Comparison of ENCODE assay signal across 17 mouse cellular contexts in the genomic region with DNA sequence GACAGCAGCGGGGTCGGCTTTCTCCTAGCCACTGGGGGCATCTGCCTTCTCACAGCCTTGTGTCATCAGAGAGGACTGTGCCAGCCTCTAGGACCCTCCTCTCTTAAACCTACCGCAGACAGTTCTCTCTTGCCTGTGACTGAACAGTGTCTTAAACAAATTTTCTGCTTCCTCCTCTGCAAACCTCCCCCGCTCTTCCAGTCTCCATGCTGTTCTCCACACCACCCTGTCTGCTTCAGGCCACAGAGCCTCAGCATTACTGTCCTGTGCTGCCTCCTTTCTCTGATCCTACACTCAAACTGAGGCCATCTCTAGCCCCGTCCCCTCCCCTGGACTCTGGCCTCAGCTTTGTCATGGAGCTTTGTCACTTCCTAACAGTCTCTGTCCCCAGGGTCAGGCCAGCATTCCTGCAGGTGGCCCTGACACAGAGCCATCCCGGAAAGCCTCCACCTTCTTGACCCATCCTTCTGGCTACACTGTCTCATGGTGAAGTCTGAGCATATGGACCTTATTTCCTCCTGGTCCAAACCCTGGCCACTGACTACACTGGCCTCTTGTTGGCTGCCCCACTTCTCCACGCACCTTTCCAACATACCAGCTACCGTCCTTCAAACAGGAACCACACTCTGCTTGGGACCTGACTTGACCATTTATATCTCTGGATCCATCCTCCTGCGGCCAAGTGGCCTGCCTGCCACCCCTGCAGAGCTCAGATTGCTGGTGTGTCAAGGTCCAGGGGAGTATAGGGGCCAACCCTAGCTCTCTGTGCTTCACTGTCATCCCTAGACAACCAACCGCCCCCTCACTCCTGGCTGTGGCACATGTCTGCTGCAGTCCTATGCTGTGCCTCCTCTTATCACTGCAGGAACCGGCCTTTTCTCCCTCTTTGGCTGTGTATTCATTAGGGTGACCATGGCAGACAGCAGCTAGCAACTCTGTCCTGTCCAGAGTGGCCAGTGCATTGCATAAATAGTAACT. TPM values are rescaled to one million over a fixed set of nuclear protein-coding genes. Genes with fewer than 3 reads are reported as not detected.
A peak's percentile ranks its signal among the peaks of the same experiment; 100 is the strongest.
DNase-seq lines count a peak whose midpoint lies in the region; ATAC-seq and TF ChIP-seq lines count a peak whose summit lies in the region.
"Had no signal": no experiment of that assay in that cellular context is flagged by ENCODE, and none has a peak within 500 bp of the region (broad histone marks: within the 10 kb centered on the region; RNA-seq: fewer than 3 reads in every experiment).

No protein-coding gene starts in this region.

- H3K9me3 ChIP-seq in forebrain, embryonic 13.5 days (replicated peaks), result no peaks in the 10 kb centered on the region
- H3K9me3 ChIP-seq in forebrain, embryonic 16.5 days (ENCODE audit: control insufficient read depth, low read length), result no peaks in the 10 kb centered on the region
- H3K9me3 ChIP-seq in heart, postnatal 0 days (replicated peaks; ENCODE audit: control insufficient read depth, low read length), result no peaks in the 10 kb centered on the region
- H3K9me3 ChIP-seq in neural tube, embryonic 13.5 days, result no peaks in the 10 kb centered on the region

- no peak overlapping the region for H3K27ac ChIP-seq in forebrain, embryonic 13.5 days
- no peak overlapping the region for H3K27ac ChIP-seq in forebrain, embryonic 16.5 days (ENCODE audit: low read length)
- H3K27ac ChIP-seq in heart, postnatal 0 days (ENCODE audit: low read depth), result peak overlapping the region; percentile 66
- H3K27ac ChIP-seq in neural tube, embryonic 13.5 days (replicated peaks), result 0 out of 2 replicates have a peak overlapping the region, but pooled peaks have one; percentile 23

- intact Hi-C loops in heart, postnatal 10 days (cut with DNase I), result no loop called here

- no peaks in the 10 kb centered on the region for H3K27me3 ChIP-seq in forebrain, embryonic 13.5 days
- H3K27me3 ChIP-seq in forebrain, embryonic 16.5 days (replicated peaks; ENCODE audit: control insufficient read depth, insufficient read depth, low read length), result no peaks in the 10 kb centered on the region
- no peaks in the 10 kb centered on the region for H3K27me3 ChIP-seq in heart, postnatal 0 days (ENCODE audit: control insufficient read depth, insufficient read depth, low read length)
- no peaks in the 10 kb centered on the region for H3K27me3 ChIP-seq in neural tube, embryonic 13.5 days

- TF ChIP-seq CTCF in heart, postnatal 0 days (IDR thresholded peaks at IDR 0.05; ENCODE audit: low read depth), result no peak

- no peak overlapping the region for H3K4me3 ChIP-seq in forebrain, embryonic 13.5 days
- H3K4me3 ChIP-seq in forebrain, embryonic 16.5 days (replicated peaks; ENCODE audit: low read length), result no peak overlapping the region
- no peak overlapping the region for H3K4me3 ChIP-seq in heart, postnatal 0 days (ENCODE audit: low read depth, low read length)
- no peak overlapping the region for H3K4me3 ChIP-seq in neural tube, embryonic 13.5 days

- TF ChIP-seq EP300 in heart, postnatal 0 days (IDR thresholded peaks at IDR 0.05; ENCODE audit: low read depth), result no peak

- H3K4me1 ChIP-seq in forebrain, embryonic 13.5 days, result peaks cover 12% of the 10 kb centered on the region; the same call in 1 of the 2 replicates
- H3K4me1 ChIP-seq in forebrain, embryonic 16.5 days (replicated peaks; ENCODE audit: control insufficient read depth, insufficient read depth, low read length), result peaks cover 16% of the 10 kb centered on the region
- peaks cover 42% of the 10 kb centered on the region for H3K4me1 ChIP-seq in heart, postnatal 0 days (ENCODE audit: control insufficient read depth, insufficient read depth)
- peaks cover 24% of the 10 kb centered on the region for H3K4me1 ChIP-seq in neural tube, embryonic 13.5 days (replicated peaks)

- H3K36me3 ChIP-seq in forebrain, embryonic 13.5 days (ENCODE audit: poor library complexity, severe bottlenecking), result peaks cover 14% of the 10 kb centered on the region; the same call in 1 of the 2 replicates
- H3K36me3 ChIP-seq in forebrain, embryonic 16.5 days (ENCODE audit: control insufficient read depth, insufficient read depth), result no peaks in the 10 kb centered on the region
- no peaks in the 10 kb centered on the region; the same call in 1 of the 2 replicates for H3K36me3 ChIP-seq in heart, postnatal 0 days (replicated peaks; ENCODE audit: control insufficient read depth, insufficient read depth, low read length)
- H3K36me3 ChIP-seq in neural tube, embryonic 13.5 days, result peaks cover 7% of the 10 kb centered on the region; the same call in 1 of the 2 replicates

- ATAC-seq in forebrain, embryonic 13.5 days, result no peak
- no peak for ATAC-seq in forebrain, embryonic 16.5 days
- ATAC-seq in heart, postnatal 0 days (ENCODE audit: insufficient read depth, low read depth), result peak; percentile 7; the same call in 1 of the 2 replicates
- no peak for ATAC-seq in neural tube, embryonic 13.5 days (ENCODE audit: low read depth)
- ATAC-seq: intestine, embryonic 16.5 days had no signal

- 0 out of 2 replicates have a peak overlapping the region, but pooled peaks have one; percentile 12 for H3K9ac ChIP-seq in forebrain, embryonic 13.5 days
- no peak overlapping the region for H3K9ac ChIP-seq in forebrain, embryonic 16.5 days (replicated peaks; ENCODE audit: low read depth, low read length)
- no peak overlapping the region for H3K9ac ChIP-seq in heart, postnatal 0 days (replicated peaks; ENCODE audit: low read depth, low read length)
- no peak overlapping the region for H3K9ac ChIP-seq in neural tube, embryonic 13.5 days

- WGBS in forebrain, embryonic 13.5 days, result 89% methylated on average over 11 of the region's 11 CpGs
- WGBS in forebrain, embryonic 16.5 days, result 87% methylated on average over 11 of the region's 11 CpGs
- 62% methylated on average over 11 of the region's 11 CpGs for WGBS in heart, postnatal 0 days
- WGBS in neural tube, embryonic 13.5 days, result 82% methylated on average over 11 of the region's 11 CpGs

- H3K4me2 ChIP-seq in forebrain, embryonic 13.5 days, result no peak overlapping the region
- no peak overlapping the region for H3K4me2 ChIP-seq in forebrain, embryonic 16.5 days (ENCODE audit: low read length)
- H3K4me2 ChIP-seq in heart, postnatal 0 days (ENCODE audit: low read depth, low read length), result no peak overlapping the region
- H3K4me2 ChIP-seq in neural tube, embryonic 13.5 days, result no peak overlapping the region

- no peak for DNase-seq in heart, postnatal 0 days (ENCODE audit: low spot score)
- DNase-seq in heart, postnatal 10 days, result no peak
- no peak for DNase-seq in neural tube, embryonic 10.5 days (ENCODE audit: extremely low spot score, low spot score)
- DNase-seq in right cerebral cortex, postnatal 25 days, result no peak
- no peak for DNase-seq in adrenal gland, adult 8-10 months
- DNase-seq: lung, adult 18-20 months; spleen, adult 18-20 months; thymus, adult 18-20 months had no signal

RNA-seq across cellular contexts. Expression of a gene that starts 29.2 kb away (rescaled TPM):
- polyA plus RNA-seq in forebrain, embryonic 13.5 days (2015; fragmentation: Nextera tagmentation; extraction: Ambion mirVana), result 2.2 and 3.2 TPM in 2 replicates
- polyA plus RNA-seq in forebrain, embryonic 16.5 days (2015; fragmentation: Nextera tagmentation; extraction: Ambion mirVana), result 4.4 and 6.2 TPM in 2 replicates
- total RNA-seq in heart, postnatal 0 days (2014; rRNA removed; ENCODE audit: low replicate concordance), result 50.8 and 56.4 TPM in 2 replicates
- 5.0 TPM in 2 replicates for polyA plus RNA-seq in heart, postnatal 0 days (2015; fragmentation: Nextera tagmentation; extraction: Ambion mirVana)
- total RNA-seq in heart, postnatal 10 days (2021), result 10 to 100 TPM; 30.2 to 31.3 TPM
- polyA plus RNA-seq in neural tube, embryonic 13.5 days (2015; fragmentation: Nextera tagmentation; extraction: Ambion mirVana), result 10.7 and 11.8 TPM in 2 replicates
- 1 to 10 TPM; 4.8 to 7.0 (median 5.4) TPM for total RNA-seq in adrenal gland, adult 8-10 months (2022)
- total RNA-seq: megakaryocyte-erythroid progenitor cell, adult 5-6 weeks; MEL had no signal

RNA-seq across cellular contexts. Expression of a gene that starts 46.6 kb away (rescaled TPM):
- not detected in 2 replicates for polyA plus RNA-seq in forebrain, embryonic 13.5 days (2015; fragmentation: Nextera tagmentation; extraction: Ambion mirVana)
- not detected in 2 replicates for polyA plus RNA-seq in forebrain, embryonic 16.5 days (2015; fragmentation: Nextera tagmentation; extraction: Ambion mirVana)
- not detected in 2 replicates for total RNA-seq in heart, postnatal 0 days (2014; rRNA removed; ENCODE audit: low replicate concordance)
- not detected in 2 replicates for polyA plus RNA-seq in heart, postnatal 0 days (2015; fragmentation: Nextera tagmentation; extraction: Ambion mirVana)
- total RNA-seq in heart, postnatal 10 days (2021), result not detected
- 0.24 and 0.26 TPM in 2 replicates for polyA plus RNA-seq in neural tube, embryonic 13.5 days (2015; fragmentation: Nextera tagmentation; extraction: Ambion mirVana)
- total RNA-seq in adrenal gland, adult 8-10 months (2022), result not detected
- total RNA-seq: gastrocnemius, adult 18-20 months; megakaryocyte-erythroid progenitor cell, adult 5-6 weeks; MEL had no signal
- polyA plus RNA-seq: C2C12; intestine, embryonic 16.5 days; large intestine, adult 2 months had no signal

RNA-seq across cellular contexts. Expression of a gene that starts 52.2 kb away (rescaled TPM):
- polyA plus RNA-seq in forebrain, embryonic 13.5 days (2015; fragmentation: Nextera tagmentation; extraction: Ambion mirVana), result 13.4 and 16.8 TPM in 2 replicates
- 20.7 and 21.3 TPM in 2 replicates for polyA plus RNA-seq in forebrain, embryonic 16.5 days (2015; fragmentation: Nextera tagmentation; extraction: Ambion mirVana)
- total RNA-seq in heart, postnatal 0 days (2014; rRNA removed; ENCODE audit: low replicate concordance), result 26.1 and 38.0 TPM in 2 replicates
- 12.7 and 15.0 TPM in 2 replicates for polyA plus RNA-seq in heart, postnatal 0 days (2015; fragmentation: Nextera tagmentation; extraction: Ambion mirVana)
- 10 to 100 TPM; 27.3 to 33.4 TPM for total RNA-seq in heart, postnatal 10 days (2021)
- polyA plus RNA-seq in neural tube, embryonic 13.5 days (2015; fragmentation: Nextera tagmentation; extraction: Ambion mirVana), result 17.9 and 21.7 TPM in 2 replicates
- 10 to 100 TPM; 54.1 to 66.7 (median 59.6) TPM for total RNA-seq in adrenal gland, adult 8-10 months (2022)

Comparison
In these comparisons a context has a peak if more than half of its experiments do, and no peak if none do; other contexts are left out.
1. H3K27ac ChIP-seq: peak in heart, postnatal 0 days (single experiment) and neural tube, embryonic 13.5 days (single experiment); none in forebrain, embryonic 13.5 days (single experiment) and forebrain, embryonic 16.5 days (single experiment).